Mouse (Mus musculus) gastrocnemius, postnatal 36 days (tissue): ENCODE results near the gene Mnt. TPM values are rescaled to one million over a fixed set of nuclear protein-coding genes. Genes with fewer than 3 reads are reported as not detected.

Experiments
- DNase-seq, 2 experiments: peaks; one replicate each; pipeline ENCODE4 v3.0.0; 2022
- intact Hi-C: fragments of 180-260 bp; cut with DNase I; formaldehyde crosslinking; loops from one replicate; pipeline ENCODE4 v1.15.1; 2025
- total RNA-seq, 2 experiments: library from RNA; stranded (reverse); gene quantifications; 2 replicates each; pipeline ENCODE4 v1.2.3; 2021

The Mnt gene
- total RNA-seq, 2 experiments from 2014 or later, result 6.4 to 7.1 TPM

- intact Hi-C loops, result loop anchor here (5.0 kb wide), 1 partner anchor 184 kb away; the partner anchor contains the start of gene Cluh
- DNase-seq, result peak in 1 of 2 experiments; percentile 43
Observed at GRCm38 (mm10) chr11:74831191-74831605, 478 bp downstream of the Mnt start.

DNA sequence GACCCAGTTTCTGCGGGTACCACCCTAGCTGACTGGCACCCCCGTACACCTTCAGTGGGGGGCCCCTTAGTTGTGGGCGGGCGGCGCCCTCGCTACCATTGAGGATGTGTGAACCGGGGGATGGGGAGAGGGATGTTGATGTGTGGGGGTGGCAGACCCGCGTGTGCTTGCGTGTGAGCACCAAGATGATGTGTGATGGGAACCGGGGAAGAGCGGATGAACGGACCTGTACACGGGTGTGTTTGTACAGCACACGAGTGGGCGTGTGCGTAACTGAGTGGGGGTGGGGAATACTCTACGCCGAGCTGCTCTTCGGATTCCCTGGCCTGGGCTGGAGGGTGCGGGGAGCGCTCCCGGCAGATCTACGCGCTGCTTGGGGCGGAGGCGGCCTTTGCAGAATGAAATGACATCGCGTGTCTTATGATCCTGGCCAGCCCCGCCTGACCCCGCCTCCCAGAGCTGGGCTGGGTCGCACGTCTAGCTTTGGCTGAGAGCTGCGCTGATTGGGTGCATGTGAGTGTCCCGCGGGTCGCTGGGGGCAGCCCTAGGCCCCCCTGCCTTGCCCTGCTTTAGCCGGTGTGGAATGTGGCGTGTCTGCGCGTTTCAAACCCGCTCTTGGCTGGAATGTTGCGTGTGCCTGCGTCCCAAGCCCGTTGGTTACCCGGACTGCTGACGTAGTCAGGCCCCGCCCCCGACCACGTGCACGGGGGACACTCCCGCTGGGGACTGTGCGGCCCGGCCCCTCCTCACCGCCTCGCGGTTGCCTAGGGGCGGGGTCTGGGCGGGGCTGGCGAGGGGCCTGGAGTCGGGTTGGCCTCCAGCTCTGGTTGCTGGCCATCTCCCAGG is 1.1 kb downstream of the Mnt start:
- DNase-seq, result peak; percentile 99
- intact Hi-C loops, result loop anchor here (5.0 kb wide), 1 partner anchor 185 kb away; the partner anchor contains the start of gene Cluh

GRCm38 (mm10) chr11:74832503-74833143 is 1.9 kb downstream of the Mnt start:
- intact Hi-C loops, result loop anchor here (5.0 kb wide), 1 partner anchor 185 kb away; the partner anchor contains the start of gene Cluh
- peak in 1 of 2 experiments; percentile 37 for DNase-seq

DNA sequence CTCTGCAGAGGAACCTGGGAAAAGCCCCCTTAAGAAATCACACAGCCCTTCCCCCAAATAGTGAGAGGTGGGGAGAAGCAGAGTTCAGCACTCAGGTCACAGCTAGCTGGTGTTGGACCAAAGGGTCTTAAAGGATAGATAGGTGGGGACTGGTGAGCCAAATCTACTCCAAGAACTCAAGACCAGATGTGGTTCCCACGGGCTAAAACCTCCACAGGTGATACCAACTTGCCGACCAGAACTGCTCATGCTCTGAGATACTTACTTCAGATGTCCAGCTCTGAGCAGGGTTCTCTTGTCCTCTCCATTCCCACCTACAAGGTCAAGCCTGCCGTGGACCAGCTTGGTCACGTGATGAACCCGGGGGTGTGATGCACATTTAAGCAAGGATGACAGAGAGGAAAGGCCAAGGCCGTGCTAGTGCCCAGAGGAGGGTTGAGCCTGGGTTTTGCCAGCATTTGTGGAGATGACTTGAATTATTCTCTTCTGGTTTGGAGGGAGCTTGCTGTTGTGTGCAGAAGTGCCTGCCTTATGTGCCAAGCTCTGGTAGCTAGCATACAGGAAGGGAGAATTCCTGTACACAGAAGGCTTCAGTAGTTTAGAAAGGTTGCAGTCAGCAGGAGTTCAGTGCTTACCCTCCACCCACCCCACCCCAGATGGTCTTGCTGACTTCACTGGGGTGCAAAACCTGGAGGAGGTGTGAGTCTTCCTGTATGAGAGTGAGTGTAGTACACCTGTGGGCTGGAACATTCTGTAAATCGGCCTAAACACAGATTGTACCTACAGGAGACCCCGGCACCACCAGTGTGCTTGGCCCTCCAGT is 3.0 kb downstream of the Mnt start:
- intact Hi-C loops, result loop anchor here (5.0 kb wide), 1 partner anchor 186 kb away; the partner anchor contains the start of gene Cluh
- peak in 1 of 2 experiments; percentile 7 for DNase-seq

- no peak for DNase-seq
- intact Hi-C loops, result loop anchor here (5.0 kb wide), 1 partner anchor 187 kb away; the partner anchor contains the start of gene Cluh
Observed at GRCm38 (mm10) chr11:74834359-74834638, 3.6 kb downstream of the Mnt start.

DNA sequence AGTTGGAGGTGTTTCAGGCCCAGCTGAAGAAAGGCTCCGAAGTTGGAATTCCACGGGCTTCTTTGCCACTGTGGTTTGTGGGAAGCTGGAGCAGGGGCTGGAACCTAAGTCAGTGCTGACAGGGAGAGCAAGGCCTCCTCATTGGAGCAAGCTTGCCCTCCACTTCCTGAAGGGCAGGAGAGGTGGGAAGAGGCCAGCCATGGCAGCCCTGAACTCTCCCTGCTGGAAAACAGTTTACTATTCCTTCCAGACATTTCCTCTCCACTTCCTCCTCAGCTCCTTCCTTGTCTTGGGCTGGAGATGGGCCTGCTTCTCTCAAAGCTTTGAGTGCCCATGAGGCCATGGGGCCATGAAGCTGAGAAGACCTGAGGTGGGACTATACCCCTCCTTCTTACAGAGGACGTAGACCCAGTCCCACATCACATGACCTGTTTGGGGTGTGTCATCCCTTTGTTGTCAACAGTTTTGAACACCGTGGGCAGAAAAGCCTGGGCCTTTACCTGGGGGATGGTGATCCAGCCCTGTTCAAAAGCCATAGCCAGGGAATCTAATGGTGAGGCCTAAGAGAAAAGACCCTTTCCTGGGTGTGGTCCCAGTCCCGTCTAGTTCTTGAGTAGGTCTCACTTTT is 4.0 kb downstream of the Mnt start:
- intact Hi-C loops, result loop anchor here (5.0 kb wide), 1 partner anchor 187 kb away; the partner anchor contains the start of gene Cluh
- DNase-seq, result no peak

GRCm38 (mm10) chr11:74835593-74836224 is 5.0 kb downstream of the Mnt start:
- peak in 1 of 2 experiments; percentile 7 for DNase-seq
- intact Hi-C loops, result no loop called here

- DNase-seq, result peak in 1 of 2 experiments; percentile 14
- intact Hi-C loops, result no loop called here
Observed at GRCm38 (mm10) chr11:74836225-74837055, 5.7 kb downstream of the Mnt start.

DNA sequence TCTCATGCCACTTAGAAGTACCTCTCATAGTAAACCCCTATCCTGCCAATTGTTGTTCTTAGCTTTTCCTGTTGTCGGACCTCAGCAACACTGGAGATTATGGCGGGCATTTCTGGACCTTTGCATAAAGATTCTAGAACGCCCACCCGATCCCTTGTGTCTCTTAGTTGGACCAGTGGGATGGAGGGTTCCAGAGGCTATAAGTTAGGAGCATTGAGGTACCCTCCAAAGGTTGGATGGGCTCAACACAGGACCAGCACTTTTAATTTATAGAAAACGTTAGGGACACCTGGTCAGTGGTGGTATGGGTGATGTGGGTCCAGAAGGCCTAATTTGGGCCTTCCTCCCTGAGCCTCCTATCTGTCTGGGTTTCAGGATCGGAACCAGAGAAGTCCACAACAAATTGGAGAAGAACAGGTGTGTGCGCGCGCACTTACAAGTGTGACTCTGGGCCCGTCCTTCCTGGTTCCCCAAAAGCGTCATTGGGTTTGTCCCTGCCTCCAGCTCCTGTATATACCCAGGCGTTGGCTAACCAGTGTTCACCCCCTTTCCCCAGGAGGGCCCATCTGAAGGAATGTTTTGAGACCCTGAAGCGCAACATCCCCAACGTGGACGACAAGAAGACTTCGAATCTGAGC is 6.5 kb downstream of the Mnt start:
- intact Hi-C loops, result no loop called here
- no peak for DNase-seq

- intact Hi-C loops, result loop anchor here (1.0 to 2.0 kb wide), 2 partner anchors 8 to 113 kb away; partner anchors contain the start of genes Mnt and Pafah1b1
- DNase-seq, result peak; percentile 93 to 94
Observed at GRCm38 (mm10) chr11:74837694-74838431, 7.1 kb downstream of the Mnt start.

DNA sequence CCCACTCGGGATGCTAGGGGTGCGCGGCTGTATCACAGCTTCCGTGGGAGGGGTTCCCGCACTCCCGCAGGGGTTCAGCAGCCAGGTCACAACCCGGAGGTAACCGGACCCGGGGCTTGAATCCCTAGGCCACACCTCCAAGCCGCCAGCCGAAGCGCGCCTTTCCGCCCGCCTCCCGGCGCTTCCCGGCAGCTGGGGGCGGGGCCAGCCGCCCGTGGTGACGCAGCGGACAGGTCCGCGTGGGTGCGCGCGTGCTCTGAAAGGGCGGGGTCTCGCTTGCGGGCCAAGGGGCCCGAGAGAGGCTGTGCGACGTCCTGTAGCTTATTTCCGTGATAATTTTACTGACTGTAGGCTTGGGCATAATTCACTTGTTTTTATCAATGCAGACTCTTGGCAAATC is 7.7 kb downstream of the Mnt start:
- intact Hi-C loops, result loop anchor here (1.0 to 2.0 kb wide), 2 partner anchors 8 to 114 kb away; partner anchors contain the start of genes Mnt and Pafah1b1
- peak; percentile 92 to 95 for DNase-seq

- intact Hi-C loops, result loop anchor here (1.0 to 2.0 kb wide), 2 partner anchors 9 to 114 kb away; partner anchors contain the start of genes Mnt and Pafah1b1
- DNase-seq, result peak; percentile 19 to 49
Observed at GRCm38 (mm10) chr11:74838971-74839370, 8.3 kb downstream of the Mnt start.

- intact Hi-C loops, result loop anchor here (2.0 kb wide), 1 partner anchor 115 kb away; the partner anchor contains the start of gene Pafah1b1
- peak in 1 of 2 experiments; percentile 12 for DNase-seq
Observed at GRCm38 (mm10) chr11:74839860-74840715, 9.4 kb downstream of the Mnt start.

DNA sequence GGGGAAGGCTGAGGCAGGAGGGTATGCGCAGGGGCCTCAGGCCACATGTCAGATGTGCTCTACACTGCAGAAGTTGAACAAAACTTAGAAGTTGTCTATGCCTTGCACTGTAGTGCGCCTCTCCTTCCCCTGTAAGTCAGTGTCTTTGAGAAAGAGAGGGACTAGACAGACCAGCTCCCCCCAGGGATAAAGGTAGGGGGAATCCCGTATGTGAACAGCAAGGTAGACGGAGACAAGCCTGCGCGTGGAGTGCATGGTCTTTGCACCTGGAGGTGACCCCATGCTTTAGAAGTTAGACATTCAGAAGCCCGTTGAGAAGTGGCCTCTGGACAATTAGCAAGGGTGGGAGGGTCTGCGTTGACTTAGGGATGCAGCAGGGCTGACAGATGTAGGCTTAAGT is 10.0 kb downstream of the Mnt start:
- DNase-seq, result peak in 1 of 2 experiments; percentile 10
- intact Hi-C loops, result no loop called here

DNA sequence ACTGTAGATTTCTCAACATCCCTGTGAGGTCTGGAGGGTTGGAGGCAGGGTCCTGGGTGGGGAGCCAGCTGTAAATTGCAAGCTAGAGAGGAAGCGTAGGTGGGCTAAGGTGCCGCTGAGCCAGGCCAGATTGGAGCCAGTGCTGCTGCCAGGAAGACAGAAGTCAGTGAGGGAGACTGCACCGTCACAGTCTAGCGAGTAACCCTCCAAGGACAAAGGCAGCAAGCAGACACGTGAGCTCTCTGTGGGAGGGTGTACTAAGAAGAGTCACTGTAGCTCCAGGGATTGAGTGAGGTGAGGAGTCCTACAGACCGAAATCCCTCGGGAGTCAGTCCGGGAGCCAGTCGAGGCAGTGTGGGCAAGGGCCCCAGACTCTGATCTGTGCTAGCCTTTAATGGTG is 10.6 kb downstream of the Mnt start:
- peak in 1 of 2 experiments; percentile 12 for DNase-seq
- intact Hi-C loops, result no loop called here

DNA sequence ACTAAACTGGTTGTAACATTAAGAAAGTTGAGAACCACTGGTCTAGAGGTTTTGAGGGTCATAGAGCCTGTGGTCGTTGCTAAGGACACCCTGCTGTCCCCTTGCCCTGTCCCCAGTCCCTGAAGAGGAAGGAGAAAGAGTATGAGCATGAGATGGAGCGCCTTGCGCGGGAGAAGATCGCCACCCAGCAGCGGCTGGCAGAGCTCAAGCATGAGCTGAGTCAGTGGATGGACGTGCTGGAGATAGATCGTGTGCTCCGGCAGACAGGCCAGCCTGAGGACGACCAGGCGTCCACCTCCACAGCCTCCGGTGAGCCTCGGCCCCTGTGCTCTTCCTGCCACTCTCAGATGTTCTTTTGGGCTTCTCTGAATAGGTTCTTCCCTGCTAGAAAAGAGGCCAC is 11.3 kb downstream of the Mnt start:
- DNase-seq, result peak in 1 of 2 experiments; percentile 11
- intact Hi-C loops, result no loop called here
